Mouse (Mus musculus) liver, embryonic 14.5 days (tissue): ENCODE measurements around the gene Chrm3.

Experiments used
- CTCF ChIP-seq: IDR thresholded peaks from 2 replicates; pipeline ENCODE4 v1.5.1; 2016; ENCODE audit warnings: antibody characterized with exemption, low read depth, control low read depth
- EP300 ChIP-seq: IDR thresholded peaks from 2 replicates; pipeline ENCODE4 v1.6.1; 2016; ENCODE audit warnings: antibody characterized with exemption, low read depth

- no peak for TF ChIP-seq CTCF
- TF ChIP-seq EP300, result no peak
Observed at GRCm38 (mm10) chr13:10025134-10025533, 335.5 kb downstream of the Chrm3 start.
